Mouse (Mus musculus) E14TG2a.4 (cell line): ENCODE results near the gene Olfr1002.
"Not testable (repeated sequence)": the region's sequence is repeated elsewhere in the genome, so short reads cannot be mapped to it uniquely, and the experiment has no call there.

Source experiments
- H3K27me3 ChIP-seq: 2 replicates; pipeline ENCODE4 v1.6.1; 2014; ENCODE audit warnings: low read length, control low read depth; ENCODE audit not compliant: insufficient read depth
- H3K36me3 ChIP-seq: 2 replicates; pipeline ENCODE4 v1.6.1; 2014; ENCODE audit warnings: low read length, control low read depth; ENCODE audit not compliant: insufficient read depth
- H3K4me1 ChIP-seq: replicated peaks from 2 replicates; pipeline ENCODE4 v1.6.1; 2014; ENCODE audit warnings: low read depth, low read length, control low read depth
- H3K4me3 ChIP-seq: replicated peaks from 2 replicates; pipeline ENCODE4 v1.5.1; 2014; ENCODE audit warnings: mild to moderate bottlenecking, low read length
- H3K9me3 ChIP-seq: 2 replicates; pipeline ENCODE4 v1.6.1; 2014; ENCODE audit warnings: low read length, control low read depth
- CTCF ChIP-seq: conservative IDR thresholded peaks from 2 replicates; pipeline ENCODE4 v1.5.1; 2014; ENCODE audit warnings: low read length
- NANOG ChIP-seq: IDR thresholded peaks from 2 replicates; pipeline ENCODE4 v1.6.1; 2014; ENCODE audit warnings: borderline replicate concordance, low read length, mixed read lengths
- POU5F1 ChIP-seq: IDR thresholded peaks from 2 replicates; pipeline ENCODE4 v1.6.1; 2014; ENCODE audit warnings: low read length, borderline replicate concordance

The Olfr1002 gene

GRCm38 (mm10) chr2:85650604-85651003 is at the start of gene Olfr1002:
Gene Olfr1002, minus strand, starts transcription at chr2:85650704.
- Histone ChIP-seq H3K27me3 (no peaks in the 10 kb centered on the region), H3K36me3 (no peaks in the 10 kb centered on the region), H3K4me3 (no peak within 1 kb of the TSS), H3K4me1 (no peaks in the 10 kb centered on the region), H3K9me3 (no peaks in the 10 kb centered on the region)
- TF ChIP-seq POU5F1 (no peak), NANOG (no peak), CTCF (no peak)

- H3K4me3 ChIP-seq, result no peak within 1 kb of the TSS
- peaks cover 25% of the 10 kb centered on the region for H3K9me3 ChIP-seq
- TF ChIP-seq CTCF (no peak), NANOG (no peak), POU5F1 (no peak)
- no peaks in the 10 kb centered on the region for H3K36me3 ChIP-seq
- no peaks in the 10 kb centered on the region for H3K4me1 ChIP-seq
- H3K27me3 ChIP-seq, result no peaks in the 10 kb centered on the region
Measured at GRCm38 (mm10) chr2:85689131-85689530, 38.6 kb upstream of the Olfr1002 start, which contains the start of gene Olfr1008. Gene Olfr1008, plus strand, starts transcription at chr2:85689431.

GRCm38 (mm10) chr2:85678667-85679066 is 28.2 kb upstream of the Olfr1002 start, which contains the start of gene Olfr1006:
Gene Olfr1006, minus strand, starts transcription at chr2:85678767.
- Histone ChIP-seq H3K4me1 (no peaks in the 10 kb centered on the region), H3K9me3 (no peaks in the 10 kb centered on the region), H3K36me3 (no peaks in the 10 kb centered on the region), H3K27me3 (no peaks in the 10 kb centered on the region), H3K4me3 (no peak within 1 kb of the TSS)
- TF ChIP-seq NANOG, result no peak
- no peak for TF ChIP-seq CTCF
- TF ChIP-seq POU5F1, result no peak

- H3K4me3 ChIP-seq, H3K9me3 ChIP-seq, H3K4me1 ChIP-seq, H3K27me3 ChIP-seq, H3K36me3 ChIP-seq: not testable (repeated sequence)
Measured at GRCm38 (mm10) chr2:85664355-85664754, 13.9 kb upstream of the Olfr1002 start, which contains the start of gene Olfr154. Gene Olfr154, minus strand, starts transcription at chr2:85664455.

- H3K27me3 ChIP-seq, result no peaks in the 10 kb centered on the region
- no peaks in the 10 kb centered on the region for H3K36me3 ChIP-seq
- no peaks in the 10 kb centered on the region for H3K9me3 ChIP-seq
- H3K4me3 ChIP-seq, result no peak within 1 kb of the TSS
- TF ChIP-seq NANOG (no peak), CTCF (no peak), POU5F1 (no peak)
- H3K4me1 ChIP-seq, result no peaks in the 10 kb centered on the region
Measured at GRCm38 (mm10) chr2:85611803-85612202, 38.7 kb downstream of the Olfr1002 start, which contains the start of gene Olfr1000. Gene Olfr1000, minus strand, starts transcription at chr2:85611903.
